Mouse (Mus musculus): ENCODE data around the gene Ctxn2. TPM values are rescaled to one million over a fixed set of nuclear protein-coding genes. Genes with fewer than 3 reads are reported as not detected.

Ctxn2 gene
- not detected for total RNA-seq (2023)

GRCm38 (mm10) chr2:125135903-125136811, at the start of gene Ctxn2:
Ctxn2 (plus strand) TSS chr2:125136692.

DNA sequence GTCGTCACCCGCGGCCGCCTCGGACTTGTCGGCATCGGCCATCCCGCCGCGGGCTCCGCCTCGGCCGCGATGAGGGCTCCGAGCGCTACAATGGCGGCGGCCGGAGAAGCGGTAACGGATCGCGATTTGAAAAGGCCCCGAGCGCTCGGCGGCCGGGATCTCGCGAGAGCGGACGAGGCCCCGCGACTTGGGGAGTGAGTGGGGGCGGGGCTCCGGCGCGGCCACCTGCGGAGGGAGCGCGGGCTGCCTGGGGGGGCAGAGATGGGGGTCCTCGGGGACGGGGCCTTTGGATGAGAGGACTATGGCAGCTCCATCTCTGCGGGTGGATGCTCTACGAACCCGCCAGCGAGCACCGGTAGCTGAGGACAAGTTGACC, 13.0 kb upstream of the Ctxn2 start, which contains the start of gene Myef2:
TSS of gene Myef2 (minus strand) at position 185 of the 376 bp plus-strand sequence.

GRCm38 (mm10) chr2:125152388-125152787, 15.9 kb downstream of the Ctxn2 start, which contains the start of gene Slc12a1:
Slc12a1 (plus strand) TSS chr2:125152505.

Other genes with a start within 250 kb of the Ctxn2 start
- not detected for gene Slc24a5, start 68.6 kb upstream of the Ctxn2 start, total RNA-seq (2023)
- 26.9 TPM for gene Myef2, start 13.0 kb upstream of the Ctxn2 start, total RNA-seq (2023)
- gene Slc12a1, start 15.8 kb downstream of the Ctxn2 start, total RNA-seq (2023): not detected
- gene Dut, start 110.5 kb downstream of the Ctxn2 start, total RNA-seq (2023): 34.7 TPM

All from CD4-positive naive resting alpha-beta T cell, adult 57 days (primary cell).